Mouse (Mus musculus) heart, adult 2 months (tissue): Measurements from ENCODE around the gene Gm42878. TPM values are rescaled to one million over a fixed set of nuclear protein-coding genes. Genes with fewer than 3 reads are reported as not detected.
A peak's percentile ranks its signal among the peaks of the same experiment; 100 is the strongest.

Experiments
- DNase-seq, 2 experiments: peaks; one replicate each; pipeline ENCODE4 v3.0.0; 2021
- H3K27ac ChIP-seq: fragments of 200-600 bp; 2 replicates; pipeline ENCODE4 v1.8.1; 2022
- H3K27me3 ChIP-seq: fragments of 200-500 bp; 2 replicates; pipeline ENCODE4 v1.6.1; 2012; ENCODE audit warnings: mild to moderate bottlenecking, low read length, inconsistent platforms, mixed read lengths; ENCODE audit not compliant: control insufficient read depth, insufficient read depth
- H3K36me3 ChIP-seq: fragments of 200-500 bp; 2 replicates; pipeline ENCODE4 v1.6.1; 2012; ENCODE audit warnings: low read length, inconsistent platforms; ENCODE audit not compliant: control insufficient read depth, insufficient read depth
- H3K4me1 ChIP-seq: fragments of 200-500 bp; 2 replicates; pipeline ENCODE4 v1.6.1; 2011; ENCODE audit warnings: low read length; ENCODE audit not compliant: control insufficient read depth, insufficient read depth
- H3K4me3 ChIP-seq: fragments of 200-600 bp; 2 replicates; pipeline ENCODE4 v1.8.1; 2022
- H3K79me2 ChIP-seq: fragments of 200-500 bp; replicated peaks from 2 replicates; pipeline ENCODE4 v1.6.1; 2012; ENCODE audit warnings: mild to moderate bottlenecking, inconsistent platforms, low read length, moderate library complexity, mixed read lengths; ENCODE audit not compliant: control insufficient read depth, insufficient read depth
- H3K9ac ChIP-seq: fragments of 200-500 bp; 2 replicates; pipeline ENCODE4 v1.6.1; 2012; ENCODE audit warnings: low read depth, mild to moderate bottlenecking, control low read depth, inconsistent platforms, low read length, mixed read lengths
- CTCF ChIP-seq: fragments of 200-600 bp; IDR thresholded peaks from 2 replicates; pipeline ENCODE4 v1.8.1; 2022; ENCODE audit warnings: antibody characterized with exemption, mild to moderate bottlenecking, moderate library complexity
- EP300 ChIP-seq: fragments of 200-500 bp; IDR thresholded peaks from 2 replicates; pipeline ENCODE4 v1.6.1; 2011; ENCODE audit warnings: low read depth, low read length, control low read depth; ENCODE audit not compliant: insufficient read depth
- POLR2A ChIP-seq: fragments of 200-500 bp; IDR thresholded peaks from 2 replicates; pipeline ENCODE4 v1.6.1; 2011; ENCODE audit warnings: mild to moderate bottlenecking, low read depth, low read length, control low read depth; ENCODE audit not compliant: insufficient read depth
- WGBS: fragments of 180-500 bp; shearing (Covaris S2); methylation state at CpG from one replicate; pipeline ENCODE4 v1.1.7; 2018; 5-methylcytosine and 5-hydroxymethylcytosine counted together
- intact Hi-C: fragments of 180-260 bp; cut with DNase I; formaldehyde crosslinking; loops from one replicate; pipeline ENCODE4 v1.15.1; 2025
- polyA plus RNA-seq: library from polyadenylated mRNA; depleted of rRNA; stranded (reverse); fragments of >200 nt; gene quantifications from 2 replicates; pipeline ENCODE4 v1.2.3, GENCODE M21; 2012
- total RNA-seq, 2 experiments: library from RNA; stranded (reverse); gene quantifications; 2 replicates each; pipeline ENCODE4 v1.2.3; 2021

Gm42878 gene
- total and polyA plus RNA-seq, 3 experiments, result 0.16 to 0.63 TPM; not detected in 1

DNA sequence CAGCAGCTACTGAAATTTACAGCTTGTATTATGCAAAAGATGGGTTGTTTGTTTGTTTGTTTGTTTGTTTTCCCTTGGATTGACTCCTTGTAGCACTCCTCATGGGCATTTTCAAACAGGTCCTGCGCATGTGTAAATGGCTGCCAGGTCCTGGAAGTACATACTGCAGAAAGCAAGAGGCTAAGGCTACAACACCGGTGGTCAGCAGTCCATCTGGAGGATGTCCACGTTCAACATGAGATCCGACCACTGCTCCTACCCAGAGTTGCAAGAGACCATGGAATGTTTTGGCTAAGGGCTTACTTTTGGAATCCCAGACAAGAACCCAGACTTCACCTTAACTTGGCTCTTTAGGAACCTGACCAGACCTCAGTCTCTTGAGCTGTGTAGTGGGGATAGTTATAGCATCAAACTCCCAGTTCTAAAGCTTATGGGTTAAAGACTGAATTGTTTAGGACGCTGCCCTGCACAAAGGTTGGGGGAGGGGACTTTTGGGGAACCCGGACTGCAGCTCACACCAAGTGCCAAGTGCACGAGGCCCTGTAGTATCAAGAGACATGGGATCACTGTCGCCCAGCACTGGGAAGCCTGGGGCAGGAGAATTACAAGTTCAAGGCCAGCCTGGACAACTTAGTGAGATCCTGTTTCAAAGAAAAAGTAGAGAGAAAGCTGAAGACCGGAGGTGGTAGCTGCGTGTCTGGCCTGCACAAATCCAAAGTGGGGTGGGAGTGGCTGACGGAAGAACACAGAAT, 47.0 kb upstream of the Gm42878 start:
- intact Hi-C loops, result no loop called here
- H3K9ac ChIP-seq, result peak overlapping the region; percentile 93
- peaks cover 29% of the 10 kb centered on the region for H3K4me1 ChIP-seq
- H3K27ac ChIP-seq, result peak overlapping the region; percentile 91
- H3K27me3 ChIP-seq, result no peaks in the 10 kb centered on the region
- H3K4me3 ChIP-seq, result peak overlapping the region; percentile 74
- 0 out of 2 replicates have a peak, but pooled peaks cover 2% of the 10 kb centered on the region for H3K36me3 ChIP-seq
- 51% methylated on average over 11 of the region's 11 CpGs for WGBS
- 0 out of 2 replicates have a peak, but pooled peaks have one; percentile 3 for TF ChIP-seq POLR2A
- TF ChIP-seq CTCF, result no peak
- TF ChIP-seq EP300, result no peak
- peak in 1 of 2 experiments; percentile 29 for DNase-seq
- H3K79me2 ChIP-seq, result peaks cover 3% of the 10 kb centered on the region

DNA sequence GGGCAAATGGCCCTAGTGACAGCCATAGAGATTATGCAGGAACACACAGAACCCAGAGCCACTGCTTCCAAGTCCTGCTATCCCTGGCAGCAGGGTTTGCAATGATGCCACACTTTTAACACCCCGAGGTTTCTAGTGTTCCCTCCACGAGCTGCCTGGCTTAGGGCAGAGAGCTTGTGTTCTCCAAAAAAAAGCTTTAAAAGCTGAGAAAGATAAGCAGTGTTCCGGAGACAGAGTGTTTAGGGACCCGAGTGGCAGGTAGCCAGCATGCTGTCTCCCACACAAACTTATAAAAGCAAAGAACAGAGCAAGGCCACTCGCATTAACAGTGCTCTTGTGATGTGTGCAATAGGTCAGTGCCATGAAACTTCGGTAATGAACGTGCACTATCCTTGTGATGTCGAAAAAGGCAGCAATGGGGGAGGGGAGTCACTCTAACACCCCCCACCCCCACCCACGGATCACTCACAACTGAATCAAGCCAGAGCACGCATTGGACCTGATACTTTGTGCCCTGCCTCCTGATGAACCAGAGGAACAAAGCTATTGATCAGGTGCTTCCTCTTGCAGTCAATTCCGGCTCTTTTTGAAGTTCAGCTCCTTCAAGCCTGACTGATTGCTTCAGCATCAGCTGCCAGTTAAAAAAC, 46.3 kb upstream of the Gm42878 start:
- Histone ChIP-seq H3K27me3 (no peaks in the 10 kb centered on the region), H3K79me2 (peaks cover 3% of the 10 kb centered on the region), H3K4me3 (peak overlapping the region; percentile 74; the same call in 1 of the 2 replicates), H3K9ac (peak overlapping the region; percentile 17; the same call in 1 of the 2 replicates), H3K4me1 (peaks cover 31% of the 10 kb centered on the region), H3K36me3 (peaks cover 4% of the 10 kb centered on the region), H3K27ac (peak overlapping the region; percentile 91)
- TF ChIP-seq POLR2A (peak; percentile 16; the same call in 1 of the 2 replicates), EP300 (no peak), CTCF (no peak)
- WGBS, result 28% methylated on average over 11 of the region's 11 CpGs
- peak in 1 of 2 experiments; percentile 44 for DNase-seq
- intact Hi-C loops, result no loop called here

DNA sequence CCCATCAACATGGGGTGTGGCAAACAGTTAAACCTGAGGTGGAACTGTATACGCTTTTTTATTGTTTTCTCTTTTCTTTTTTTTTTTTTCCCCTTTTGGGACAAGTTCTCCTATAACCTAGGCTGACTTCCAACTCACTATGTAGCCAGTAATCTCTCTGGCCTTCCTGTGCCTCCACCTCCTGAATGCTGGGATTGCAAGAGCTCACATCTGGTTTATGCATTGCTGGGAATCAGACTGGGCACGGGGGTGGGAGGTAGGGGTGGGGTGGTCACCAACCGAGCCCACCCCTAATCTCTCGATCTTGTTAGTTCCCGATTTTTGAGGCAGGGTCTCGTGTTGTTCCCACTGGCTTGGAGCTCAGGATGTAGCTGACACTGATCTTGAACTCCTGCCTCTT, 44.6 kb upstream of the Gm42878 start:
- 35% methylated on average over 6 of the region's 6 CpGs for WGBS
- no peak for DNase-seq
- TF ChIP-seq CTCF (no peak), POLR2A (no peak), EP300 (no peak)
- Histone ChIP-seq H3K4me1 (peaks cover 35% of the 10 kb centered on the region), H3K36me3 (peaks cover 4% of the 10 kb centered on the region), H3K27me3 (no peaks in the 10 kb centered on the region), H3K9ac (no peak overlapping the region), H3K4me3 (no peak overlapping the region), H3K27ac (no peak overlapping the region), H3K79me2 (peaks cover 3% of the 10 kb centered on the region)
- intact Hi-C loops, result no loop called here

DNA sequence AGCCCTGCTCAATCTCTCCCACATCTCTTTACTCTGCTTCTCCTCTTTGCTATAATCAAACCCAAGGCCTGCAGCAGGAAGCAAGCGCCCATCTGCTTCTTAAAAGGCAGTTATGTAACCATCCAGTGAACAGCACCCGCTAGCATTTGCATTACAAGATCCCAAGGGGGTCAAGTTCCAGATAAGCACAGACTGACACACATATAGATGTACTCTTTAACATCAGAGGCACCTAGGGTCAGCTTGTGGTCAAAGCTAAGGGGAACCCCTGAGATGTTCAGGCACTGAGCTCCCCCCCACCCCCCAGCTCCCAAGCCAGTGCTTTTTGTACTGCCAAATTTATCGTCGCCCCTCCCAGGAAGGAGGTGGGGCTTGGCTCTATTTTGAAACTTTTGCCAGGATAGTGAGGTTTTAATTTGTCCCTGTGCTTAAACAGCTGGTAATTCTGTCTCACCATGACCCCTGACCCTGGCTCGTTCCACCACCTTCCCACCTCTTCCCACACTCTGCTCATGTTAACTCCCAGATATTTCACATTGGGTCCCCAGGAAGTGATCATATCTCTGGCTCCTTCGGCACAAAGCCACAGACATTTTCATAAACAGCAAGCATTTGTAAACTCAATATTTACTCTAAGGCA, 41.2 kb upstream of the Gm42878 start:
- Histone ChIP-seq H3K79me2 (peaks cover 3% of the 10 kb centered on the region; the same call in 1 of the 2 replicates), H3K4me3 (no peak overlapping the region), H3K9ac (peak overlapping the region; percentile 50), H3K27ac (peak overlapping the region; percentile 79), H3K4me1 (peaks cover 30% of the 10 kb centered on the region), H3K36me3 (peaks cover 7% of the 10 kb centered on the region), H3K27me3 (no peaks in the 10 kb centered on the region)
- TF ChIP-seq EP300 (peak; percentile 91), CTCF (no peak), POLR2A (peak; percentile 62; the same call in 1 of the 2 replicates)
- intact Hi-C loops, result no loop called here
- 24% methylated on average over 6 of the region's 6 CpGs for whole genome bisulfite sequencing
- peak; percentile 74 to 80 for DNase-seq

DNA sequence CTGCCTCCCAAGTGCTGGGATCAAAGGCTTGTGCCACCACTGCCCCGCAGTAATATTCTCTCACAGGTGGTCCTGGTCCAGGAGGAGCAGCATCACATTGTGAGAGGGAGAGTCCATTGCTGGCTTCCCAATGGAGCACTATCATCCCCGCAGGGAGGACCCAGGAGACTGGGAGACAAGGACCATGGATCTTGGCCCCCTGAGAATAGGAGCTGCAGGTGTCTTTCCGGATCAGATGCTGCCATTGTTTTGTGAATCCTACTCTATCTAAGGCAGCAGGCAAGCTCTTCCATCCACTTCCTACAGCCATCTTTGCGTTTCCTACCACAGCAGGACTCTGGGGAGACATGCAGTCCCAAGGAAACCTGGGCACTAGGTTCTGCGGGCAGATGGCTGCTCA, 40.4 kb upstream of the Gm42878 start:
- Histone ChIP-seq H3K79me2 (peaks cover 3% of the 10 kb centered on the region; the same call in 1 of the 2 replicates), H3K27ac (peak overlapping the region; percentile 79), H3K36me3 (peaks cover 7% of the 10 kb centered on the region), H3K9ac (no peak overlapping the region), H3K27me3 (no peaks in the 10 kb centered on the region), H3K4me1 (peaks cover 26% of the 10 kb centered on the region), H3K4me3 (no peak overlapping the region)
- WGBS, result 60% methylated on average over 5 of the region's 5 CpGs
- no peak for TF ChIP-seq POLR2A
- TF ChIP-seq CTCF, result no peak
- TF ChIP-seq EP300, result no peak
- intact Hi-C loops, result loop anchor here (2.0 kb wide), 1 partner anchor 15 kb away; no protein-coding TSS in a partner anchor
- no peak for DNase-seq
